Mouse (Mus musculus): ENCODE data around the gene Slc6a1. TPM values are rescaled to one million over a fixed set of nuclear protein-coding genes. Genes with fewer than 3 reads are reported as not detected.

Slc6a1 gene
- polyA plus RNA-seq, 1 experiment from 2014 or later, result 0.93 TPM

GRCm38 (mm10) chr6:114363740-114364139 is 81.3 kb downstream of the Slc6a1 start:
- H3K27ac ChIP-seq, result no peak overlapping the region
- 0 out of 2 replicates have a peak, but pooled peaks cover 4% of the 10 kb centered on the region for H3K4me1 ChIP-seq
- H3K9me3 ChIP-seq, result no peaks in the 10 kb centered on the region
- ATAC-seq (ENCODE audit: insufficient number of reproducible peaks, insufficient read depth, low FRiP score, low TSS enrichment, low read depth), result no peak
- H3K4me3 ChIP-seq, result no peak overlapping the region
- H3K36me3 ChIP-seq, result no peaks in the 10 kb centered on the region
- H3K4me2 ChIP-seq, result no peak overlapping the region
- WGBS, result 77% methylated on average over 8 of the region's 8 CpGs
- peaks cover 10% of the 10 kb centered on the region for H3K27me3 ChIP-seq
- no peak overlapping the region for H3K9ac ChIP-seq

- ATAC-seq (ENCODE audit: insufficient number of reproducible peaks, insufficient read depth, low FRiP score, low TSS enrichment, low read depth), result no peak
- Histone ChIP-seq H3K27ac (no peak overlapping the region), H3K27me3 (peaks cover 7% of the 10 kb centered on the region), H3K4me2 (no peak overlapping the region), H3K9me3 (no peaks in the 10 kb centered on the region), H3K4me1 (0 out of 2 replicates have a peak, but pooled peaks cover 4% of the 10 kb centered on the region), H3K4me3 (no peak overlapping the region), H3K36me3 (no peaks in the 10 kb centered on the region), H3K9ac (no peak overlapping the region)
- 36% methylated on average over 5 of the region's 5 CpGs for WGBS
Measured at GRCm38 (mm10) chr6:114364734-114365133, 82.3 kb downstream of the Slc6a1 start.

- WGBS, result 77% methylated on average over 5 of the region's 5 CpGs
- ATAC-seq (ENCODE audit: insufficient number of reproducible peaks, insufficient read depth, low FRiP score, low TSS enrichment, low read depth), result no peak
Measured at GRCm38 (mm10) chr6:114366191-114366590, 83.8 kb downstream of the Slc6a1 start.

More at GRCm38 (mm10) chr6:114366191-114366590, 83.8 kb downstream of the Slc6a1 start:
- peaks cover 7% of the 10 kb centered on the region for H3K27me3 ChIP-seq
- H3K36me3 ChIP-seq, result no peaks in the 10 kb centered on the region
- no peak overlapping the region for H3K4me3 ChIP-seq
- no peak overlapping the region for H3K9ac ChIP-seq
- H3K9me3 ChIP-seq, result no peaks in the 10 kb centered on the region
- no peak overlapping the region for H3K27ac ChIP-seq
- H3K4me1 ChIP-seq, result 0 out of 2 replicates have a peak, but pooled peaks cover 4% of the 10 kb centered on the region
- H3K4me2 ChIP-seq, result no peak overlapping the region

Other genes starting within 250 kb of the Slc6a1 start
- gene Atp2b2, start 240.0 kb upstream of the Slc6a1 start, polyA plus RNA-seq (2015; fragmentation: Nextera tagmentation; extraction: Ambion mirVana), result 0.25 and 0.28 TPM in 2 replicates
- 0.10 and 0.38 TPM in 2 replicates for gene Slc6a11, start 151.4 kb upstream of the Slc6a1 start, polyA plus RNA-seq (2015; fragmentation: Nextera tagmentation; extraction: Ambion mirVana)
- 0.10 TPM in 1 of 2 replicates, not detected in the other for gene Hrh1, start 115.3 kb downstream of the Slc6a1 start, polyA plus RNA-seq (2015; fragmentation: Nextera tagmentation; extraction: Ambion mirVana)